In the genomic region with DNA sequence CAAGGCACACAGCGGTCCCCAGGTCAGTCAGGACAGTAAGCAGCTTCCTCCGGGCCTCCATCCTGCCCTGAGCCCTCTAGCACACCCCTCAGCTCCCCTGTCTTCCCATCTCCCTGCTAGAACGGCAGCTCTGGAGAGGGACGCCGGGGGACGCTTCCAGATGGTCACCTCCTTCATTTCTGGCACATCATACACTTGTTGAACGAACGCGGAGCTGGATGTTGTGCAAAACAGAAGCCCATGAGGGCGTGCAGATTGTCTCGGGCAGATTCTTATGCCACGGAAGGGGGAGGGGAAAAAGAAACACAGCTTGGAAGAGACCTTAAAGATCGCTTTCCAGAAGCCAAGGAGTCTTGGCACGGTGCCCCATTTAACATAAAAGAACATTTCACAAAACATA, we compare ENCODE assay signal across 8 mouse cellular contexts.
DNase-seq lines count a peak whose midpoint lies in the region; ATAC-seq and TF ChIP-seq lines count a peak whose summit lies in the region.

No protein-coding gene starts in this region.

- no peaks in the 10 kb centered on the region for H3K4me1 ChIP-seq in heart, postnatal 0 days (ENCODE audit: control insufficient read depth, insufficient read depth)
- H3K4me1 ChIP-seq in heart, embryonic 10.5 days = no peaks in the 10 kb centered on the region; the same call in 1 of the 2 replicates
- peaks cover 8% of the 10 kb centered on the region; the same call in 1 of the 2 replicates for H3K4me1 ChIP-seq in intestine, embryonic 16.5 days (ENCODE audit: control insufficient read depth, insufficient read depth, low read length)
- no peaks in the 10 kb centered on the region for H3K4me1 ChIP-seq in stomach, postnatal 0 days (replicated peaks; ENCODE audit: control insufficient read depth, insufficient read depth)

- no peak overlapping the region for H3K4me3 ChIP-seq in heart, postnatal 0 days (ENCODE audit: low read depth, low read length)
- H3K4me3 ChIP-seq in heart, embryonic 10.5 days = no peak overlapping the region
- H3K4me3 ChIP-seq in intestine, embryonic 16.5 days (ENCODE audit: low read length) = no peak overlapping the region
- H3K4me3 ChIP-seq in stomach, postnatal 0 days (ENCODE audit: low read depth, low read length) = peak overlapping the region; percentile 13; the same call in 1 of the 2 replicates

- H3K9me3 ChIP-seq in heart, postnatal 0 days (replicated peaks; ENCODE audit: control insufficient read depth, low read length) = peaks cover 6% of the 10 kb centered on the region; the same call in 1 of the 2 replicates
- H3K9me3 ChIP-seq in heart, embryonic 10.5 days = 0 out of 2 replicates have a peak, but pooled peaks cover 3% of the 10 kb centered on the region
- 0 out of 2 replicates have a peak, but pooled peaks cover 9% of the 10 kb centered on the region for H3K9me3 ChIP-seq in intestine, embryonic 16.5 days (ENCODE audit: control insufficient read depth, low read length)
- no peaks in the 10 kb centered on the region for H3K9me3 ChIP-seq in stomach, postnatal 0 days (ENCODE audit: control insufficient read depth, low read length)

- H3K27me3 ChIP-seq in heart, postnatal 0 days (ENCODE audit: control insufficient read depth, insufficient read depth, low read length) = no peaks in the 10 kb centered on the region
- no peaks in the 10 kb centered on the region for H3K27me3 ChIP-seq in heart, embryonic 10.5 days (ENCODE audit: insufficient read depth, poor library complexity, severe bottlenecking)
- no peaks in the 10 kb centered on the region for H3K27me3 ChIP-seq in intestine, embryonic 16.5 days (replicated peaks; ENCODE audit: control insufficient read depth, insufficient read depth, low read length)
- no peaks in the 10 kb centered on the region for H3K27me3 ChIP-seq in stomach, postnatal 0 days (ENCODE audit: control insufficient read depth, insufficient read depth, low read length)

- H3K36me3 ChIP-seq in heart, postnatal 0 days (replicated peaks; ENCODE audit: control insufficient read depth, insufficient read depth, low read length) = no peaks in the 10 kb centered on the region
- H3K36me3 ChIP-seq in heart, embryonic 10.5 days = peaks cover 9% of the 10 kb centered on the region
- 0 out of 2 replicates have a peak, but pooled peaks cover 8% of the 10 kb centered on the region for H3K36me3 ChIP-seq in intestine, embryonic 16.5 days (ENCODE audit: control insufficient read depth, insufficient read depth, low read length)
- H3K36me3 ChIP-seq in stomach, postnatal 0 days (ENCODE audit: control insufficient read depth, insufficient read depth, low read length) = no peaks in the 10 kb centered on the region

- TF ChIP-seq CTCF in heart, postnatal 0 days (IDR thresholded peaks at IDR 0.05; ENCODE audit: low read depth) = no peak
- TF ChIP-seq CTCF in stomach, postnatal 0 days (IDR thresholded peaks at IDR 0.05; ENCODE audit: low read depth) = no peak

- no peak for DNase-seq in heart, postnatal 0 days (ENCODE audit: low spot score)
- no peak for DNase-seq in heart, embryonic 10.5 days (ENCODE audit: low spot score)
- DNase-seq in right cerebral cortex, adult 2 months (ENCODE audit: low spot score in 2 of 2) = peak; percentile 38
- DNase-seq in right cerebral cortex, postnatal 25 days = no peak
- no peak for DNase-seq in stomach, postnatal 0 days (ENCODE audit: low spot score)
- no peak for DNase-seq in gastrocnemius, adult 18-20 months (ENCODE audit: low spot score)
- no peak for DNase-seq in adrenal gland, postnatal 4 days (ENCODE audit: low spot score in 2 of 2)

- ATAC-seq in heart, postnatal 0 days (ENCODE audit: insufficient read depth, low read depth) = no peak
- peak; percentile 32; the same call in 1 of the 2 replicates for ATAC-seq in intestine, embryonic 16.5 days
- ATAC-seq in stomach, postnatal 0 days (ENCODE audit: low FRiP score, low TSS enrichment) = no peak

- H3K9ac ChIP-seq in heart, postnatal 0 days (replicated peaks; ENCODE audit: low read depth, low read length) = no peak overlapping the region
- no peak overlapping the region for H3K9ac ChIP-seq in intestine, embryonic 16.5 days (ENCODE audit: low read depth, low read length)
- no peak overlapping the region for H3K9ac ChIP-seq in stomach, postnatal 0 days (ENCODE audit: low read length)

- H3K4me2 ChIP-seq in heart, postnatal 0 days (ENCODE audit: low read depth, low read length) = peak overlapping the region; percentile 27
- H3K4me2 ChIP-seq in intestine, embryonic 16.5 days (ENCODE audit: low read depth, low read length) = peak overlapping the region; percentile 11; the same call in 1 of the 2 replicates
- H3K4me2 ChIP-seq in stomach, postnatal 0 days (replicated peaks; ENCODE audit: low read depth) = peak overlapping the region; percentile 44

- WGBS in heart, postnatal 0 days = 57% methylated on average over 14 of the region's 14 CpGs
- WGBS in heart, embryonic 10.5 days = 79% methylated on average over 14 of the region's 14 CpGs
- WGBS in intestine, embryonic 16.5 days = 56% methylated on average over 14 of the region's 14 CpGs
- 53% methylated on average over 14 of the region's 14 CpGs for WGBS in stomach, postnatal 0 days

- H3K27ac ChIP-seq in heart, postnatal 0 days (ENCODE audit: low read depth) = no peak overlapping the region
- H3K27ac ChIP-seq in heart, embryonic 10.5 days = no peak overlapping the region
- no peak overlapping the region for H3K27ac ChIP-seq in intestine, embryonic 16.5 days (ENCODE audit: low read length)
- H3K27ac ChIP-seq in stomach, postnatal 0 days (replicated peaks) = no peak overlapping the region

- TF ChIP-seq EP300 in heart, postnatal 0 days (IDR thresholded peaks at IDR 0.05; ENCODE audit: low read depth) = no peak
- TF ChIP-seq EP300 in stomach, postnatal 0 days (optimal IDR thresholded peaks at IDR 0.05) = no peak

Comparison
In these comparisons a context has a peak if more than half of its experiments do, and no peak if none do; other contexts are left out.
1. DNase-seq: peak in right cerebral cortex, adult 2 months (2 of 2); none in heart, postnatal 0 days (single experiment), heart, embryonic 10.5 days (single experiment), right cerebral cortex, postnatal 25 days (single experiment), stomach, postnatal 0 days (single experiment), gastrocnemius, adult 18-20 months (single experiment) and adrenal gland, postnatal 4 days (0 of 2).
2. Peak in every context shown above with its lines, with median percentiles within 50 percentile points of each other: H3K4me2 ChIP-seq.